Mouse (Mus musculus): ENCODE measurements at regions not wholly inside any gene's neighbourhood (a gene's known extent, or its start where the extent isn't known, plus 50 kb on each side); places are given as distances from the start of the nearest gene placed in this dataset.
A peak's percentile ranks its signal among the peaks of the same experiment; 100 is the strongest.
"Not testable (repeated sequence)": the region's sequence is repeated elsewhere in the genome, so short reads cannot be mapped to it uniquely, and the experiment has no call there.

DNA sequence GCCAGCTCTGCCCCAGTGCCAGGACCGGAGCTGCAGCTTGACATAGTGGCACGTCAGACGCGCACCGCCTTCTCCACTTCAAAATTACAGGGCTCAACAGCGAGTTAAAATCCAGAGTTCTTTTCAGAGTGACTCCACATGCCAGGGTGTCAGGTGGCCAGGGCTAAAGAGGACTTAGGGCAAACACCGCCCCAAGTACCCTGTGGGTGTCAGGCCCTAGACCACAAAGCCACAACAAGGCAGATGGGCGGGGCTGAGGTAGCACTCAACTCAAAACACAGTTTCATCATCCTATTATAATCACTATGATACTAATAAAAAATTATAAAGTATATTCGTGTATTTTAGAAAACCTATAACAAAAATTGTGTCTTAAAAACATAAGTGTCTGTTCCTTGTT lies 225.1 kb upstream of the Olfr1507 start:
- no peak overlapping the region for H3K4me3 ChIP-seq (ENCODE audit: extremely low read depth, insufficient read depth, insufficient read length)
- H3K36me3 ChIP-seq (ENCODE audit: control insufficient read depth, insufficient read depth, low read length), result no peaks in the 10 kb centered on the region
- no peak for DNase-seq (ENCODE audit: low read depth in 1 of 2, low spot score in 2 of 2)
- H3K4me1 ChIP-seq (ENCODE audit: control insufficient read depth, insufficient read depth, insufficient read length), result no peaks in the 10 kb centered on the region
- 44% methylated on average over 9 of the region's 9 CpGs for WGBS
- no peaks in the 10 kb centered on the region for H3K27me3 ChIP-seq (ENCODE audit: control insufficient read depth, insufficient read depth, low read length)
- TF ChIP-seq POLR2A (IDR thresholded peaks at IDR 0.05; ENCODE audit: low read depth, low read length) (no peak), CTCF (IDR thresholded peaks at IDR 0.05; ENCODE audit: extremely low read depth, insufficient read depth, insufficient read length, insufficient replicate concordance) (no peak)
- H3K27ac ChIP-seq (ENCODE audit: insufficient read depth, low read length), result no peak overlapping the region

DNA sequence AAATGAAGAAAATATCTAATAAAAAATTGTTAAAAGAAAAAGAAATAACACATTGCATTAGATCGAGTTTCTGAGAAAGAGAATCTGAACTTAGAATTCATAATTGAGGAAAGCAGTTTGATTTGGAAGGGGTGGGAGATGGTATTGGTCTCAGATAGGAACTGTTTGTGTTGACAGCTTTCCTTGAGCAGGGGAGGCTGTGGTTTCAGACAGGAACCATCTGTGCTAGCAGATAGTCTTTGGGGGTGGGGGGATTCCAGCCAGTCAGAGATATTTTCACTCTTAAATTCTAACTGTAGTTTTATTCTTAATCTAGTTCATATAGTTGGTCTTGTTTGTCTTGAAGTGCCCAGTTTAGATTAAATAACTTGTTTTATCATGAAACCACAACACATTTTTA lies 205.3 kb upstream of the Olfr1507 start:
- not testable (repeated sequence) for DNase-seq (ENCODE audit: low read depth in 1 of 2, low spot score in 2 of 2); H3K27ac ChIP-seq (ENCODE audit: insufficient read depth, low read length); H3K36me3 ChIP-seq (ENCODE audit: control insufficient read depth, insufficient read depth, low read length); H3K4me1 ChIP-seq (ENCODE audit: control insufficient read depth, insufficient read depth, insufficient read length); H3K4me3 ChIP-seq (ENCODE audit: extremely low read depth, insufficient read depth, insufficient read length); H3K27me3 ChIP-seq (ENCODE audit: control insufficient read depth, insufficient read depth, low read length)
- whole genome bisulfite sequencing, result 4% methylated on average over 1 of the region's 1 CpGs

DNA sequence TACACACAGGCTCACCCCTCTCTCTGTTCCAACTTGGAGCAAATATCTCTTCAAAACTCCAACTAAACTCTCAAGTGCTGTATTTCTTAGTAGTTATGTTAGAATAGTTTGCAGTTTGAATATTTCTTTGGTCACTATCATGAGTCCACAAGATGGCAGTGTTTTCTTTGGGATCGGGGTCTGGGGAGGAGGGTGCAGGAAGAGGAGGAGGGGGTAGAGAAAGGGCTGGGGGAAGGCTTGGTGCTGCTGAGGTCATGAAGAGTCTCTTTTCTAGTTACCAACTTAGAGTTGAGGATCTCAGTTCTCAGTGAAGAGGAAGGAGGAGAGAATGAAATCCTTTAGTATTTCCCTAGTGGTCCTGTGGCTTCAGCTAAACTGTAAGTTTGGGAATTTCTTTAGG lies 188.1 kb upstream of the Olfr1507 start:
- WGBS, result no CpG with 5 or more reads among the region's 1 CpGs
- H3K36me3 ChIP-seq (ENCODE audit: control insufficient read depth, insufficient read depth, low read length); H3K4me3 ChIP-seq (ENCODE audit: extremely low read depth, insufficient read depth, insufficient read length); H3K27ac ChIP-seq (ENCODE audit: insufficient read depth, low read length); DNase-seq (ENCODE audit: low read depth in 1 of 2, low spot score in 2 of 2); H3K27me3 ChIP-seq (ENCODE audit: control insufficient read depth, insufficient read depth, low read length); H3K4me1 ChIP-seq (ENCODE audit: control insufficient read depth, insufficient read depth, insufficient read length): not testable (repeated sequence)

DNA sequence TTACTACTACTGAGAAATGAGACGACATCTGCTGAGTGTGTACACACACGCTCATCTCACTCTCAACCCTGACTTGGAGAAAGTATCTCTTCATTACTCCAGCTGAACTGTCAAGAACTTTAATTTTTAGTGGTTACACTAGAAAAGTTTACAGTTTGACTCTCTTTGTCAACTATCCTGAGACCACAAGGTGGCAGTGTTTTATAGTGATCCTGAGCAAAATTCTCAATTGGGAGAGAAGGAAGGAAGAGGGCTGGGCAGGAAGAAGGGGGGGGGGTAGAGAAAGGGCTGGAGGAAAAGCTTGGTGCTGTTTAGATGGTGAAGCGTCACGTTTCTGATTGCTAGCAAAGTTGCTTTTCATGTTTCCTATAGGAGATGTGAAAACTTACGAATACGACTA lies 158.8 kb upstream of the Olfr1507 start:
- H3K27ac ChIP-seq (ENCODE audit: insufficient read depth, low read length), result no peak overlapping the region
- TF ChIP-seq POLR2A (IDR thresholded peaks at IDR 0.05; ENCODE audit: low read depth, low read length) (no peak), CTCF (IDR thresholded peaks at IDR 0.05; ENCODE audit: extremely low read depth, insufficient read depth, insufficient read length, insufficient replicate concordance) (no peak)
- H3K36me3 ChIP-seq (ENCODE audit: control insufficient read depth, insufficient read depth, low read length), result no peaks in the 10 kb centered on the region
- no peaks in the 10 kb centered on the region for H3K4me1 ChIP-seq (ENCODE audit: control insufficient read depth, insufficient read depth, insufficient read length)
- H3K4me3 ChIP-seq (ENCODE audit: extremely low read depth, insufficient read depth, insufficient read length), result no peak overlapping the region
- no peaks in the 10 kb centered on the region for H3K27me3 ChIP-seq (ENCODE audit: control insufficient read depth, insufficient read depth, low read length)
- WGBS, result 43% methylated on average over 6 of the region's 6 CpGs
- DNase-seq (ENCODE audit: low read depth in 1 of 2, low spot score in 2 of 2), result no peak

DNA sequence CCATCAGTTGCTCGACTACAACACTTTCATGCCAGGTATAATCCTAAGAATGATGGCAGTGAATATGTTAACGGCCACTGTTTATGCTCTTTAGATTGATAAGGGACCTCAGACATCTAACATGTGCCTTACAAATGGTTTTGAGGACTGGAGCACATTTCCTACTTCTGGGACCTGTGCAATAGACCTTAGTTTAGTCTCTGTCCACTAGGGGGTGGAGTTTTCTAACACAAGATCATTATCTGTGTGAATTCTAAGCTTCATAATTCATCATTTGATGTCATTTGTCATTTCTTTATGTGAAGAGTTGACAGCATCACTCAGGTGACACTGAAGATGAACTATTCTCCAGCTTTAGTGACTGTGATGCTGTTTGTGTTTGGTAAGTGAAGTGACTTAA lies 142.6 kb upstream of the Olfr1507 start:
- Histone ChIP-seq H3K27ac (ENCODE audit: insufficient read depth, low read length) (no peak overlapping the region), H3K4me1 (ENCODE audit: control insufficient read depth, insufficient read depth, insufficient read length) (no peaks in the 10 kb centered on the region), H3K4me3 (ENCODE audit: extremely low read depth, insufficient read depth, insufficient read length) (no peak overlapping the region), H3K27me3 (ENCODE audit: control insufficient read depth, insufficient read depth, low read length) (no peaks in the 10 kb centered on the region), H3K36me3 (ENCODE audit: control insufficient read depth, insufficient read depth, low read length) (no peaks in the 10 kb centered on the region)
- 68% methylated on average over 2 of the region's 2 CpGs for WGBS
- DNase-seq (ENCODE audit: low read depth in 1 of 2, low spot score in 2 of 2), result no peak
- TF ChIP-seq CTCF (IDR thresholded peaks at IDR 0.05; ENCODE audit: extremely low read depth, insufficient read depth, insufficient read length, insufficient replicate concordance) (no peak), POLR2A (IDR thresholded peaks at IDR 0.05; ENCODE audit: low read depth, low read length) (no peak)

DNA sequence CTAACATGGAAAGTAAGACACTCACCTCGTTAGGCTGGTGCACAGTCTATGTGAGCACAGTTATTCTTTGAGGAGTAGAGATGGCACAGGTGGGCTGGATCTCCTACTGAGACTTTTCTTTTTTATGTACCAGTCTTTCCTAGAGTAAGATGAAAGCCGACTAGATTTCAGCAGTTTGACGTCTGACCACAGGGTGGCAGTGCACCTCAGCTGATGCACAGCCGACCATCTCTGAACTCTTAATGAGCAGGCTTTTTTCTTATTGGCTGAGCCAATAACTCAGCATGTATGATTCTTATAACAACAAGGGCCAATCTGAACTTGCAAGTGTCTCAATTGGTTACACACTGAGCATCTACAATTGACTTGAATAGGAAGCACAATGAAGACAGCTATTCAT lies 126.6 kb upstream of the Olfr1507 start:
- TF ChIP-seq CTCF (IDR thresholded peaks at IDR 0.05; ENCODE audit: extremely low read depth, insufficient read depth, insufficient read length, insufficient replicate concordance) (peak; percentile 21; the same call in 1 of the 2 replicates), POLR2A (IDR thresholded peaks at IDR 0.05; ENCODE audit: low read depth, low read length) (no peak)
- Histone ChIP-seq H3K4me1 (ENCODE audit: control insufficient read depth, insufficient read depth, insufficient read length) (no peaks in the 10 kb centered on the region), H3K36me3 (ENCODE audit: control insufficient read depth, insufficient read depth, low read length) (no peaks in the 10 kb centered on the region), H3K4me3 (ENCODE audit: extremely low read depth, insufficient read depth, insufficient read length) (no peak overlapping the region), H3K27me3 (ENCODE audit: control insufficient read depth, insufficient read depth, low read length) (no peaks in the 10 kb centered on the region), H3K27ac (ENCODE audit: insufficient read depth, low read length) (no peak overlapping the region)
- 12% methylated on average over 4 of the region's 4 CpGs for WGBS
- DNase-seq (ENCODE audit: low read depth in 1 of 2, low spot score in 2 of 2), result peak in 1 of 2 experiments; percentile 1

DNA sequence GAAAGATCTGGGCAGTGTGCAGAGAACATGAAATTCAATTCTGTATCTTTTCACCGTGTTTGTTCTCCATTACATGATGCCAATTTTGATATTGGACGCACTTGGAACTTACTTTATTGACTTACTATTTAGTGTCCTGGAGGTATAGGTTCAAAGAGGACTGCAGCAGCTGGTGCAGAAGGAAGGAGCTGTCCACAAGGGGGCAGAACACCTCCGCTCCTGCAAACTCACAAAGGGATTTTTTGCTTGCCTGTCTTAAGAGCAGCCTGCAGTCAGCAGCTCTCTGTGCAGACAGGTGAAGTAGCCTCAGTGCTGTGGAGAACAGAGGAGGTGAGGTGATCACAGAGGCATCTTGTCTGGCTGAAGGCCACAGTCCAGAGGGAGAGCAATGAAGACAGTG lies 84.8 kb upstream of the Olfr1507 start:
- H3K4me3 ChIP-seq (ENCODE audit: extremely low read depth, insufficient read depth, insufficient read length), result no peak overlapping the region
- no peak for TF ChIP-seq POLR2A (IDR thresholded peaks at IDR 0.05; ENCODE audit: low read depth, low read length)
- no peak for TF ChIP-seq CTCF (IDR thresholded peaks at IDR 0.05; ENCODE audit: extremely low read depth, insufficient read depth, insufficient read length, insufficient replicate concordance)
- H3K27me3 ChIP-seq (ENCODE audit: control insufficient read depth, insufficient read depth, low read length), result no peaks in the 10 kb centered on the region
- H3K27ac ChIP-seq (ENCODE audit: insufficient read depth, low read length), result no peak overlapping the region
- no peaks in the 10 kb centered on the region for H3K4me1 ChIP-seq (ENCODE audit: control insufficient read depth, insufficient read depth, insufficient read length)
- H3K36me3 ChIP-seq (ENCODE audit: control insufficient read depth, insufficient read depth, low read length), result no peaks in the 10 kb centered on the region
- WGBS, result 49% methylated on average over 3 of the region's 3 CpGs
- DNase-seq (ENCODE audit: low read depth in 1 of 2, low spot score in 2 of 2), result no peak

DNA sequence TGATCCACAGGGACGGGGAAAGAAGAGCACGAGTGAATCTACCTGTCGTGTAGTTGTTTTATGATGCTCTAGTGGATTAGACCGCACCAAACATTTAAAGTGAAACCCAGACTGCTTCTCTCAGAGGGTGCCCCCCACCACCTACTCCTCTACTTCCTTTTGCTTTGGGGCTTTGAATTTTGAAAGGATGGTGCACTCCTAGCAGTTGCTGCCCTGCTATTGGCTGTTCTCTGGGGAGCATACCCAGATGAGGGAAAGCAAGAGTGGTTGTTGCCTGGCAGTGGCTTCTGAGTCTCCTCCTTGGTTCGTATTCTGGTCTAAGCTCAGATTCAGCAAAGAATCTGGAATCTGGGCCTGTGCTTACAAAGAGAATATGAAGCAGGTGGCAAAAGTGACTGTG lies 71.4 kb upstream of the Olfr1507 start:
- 21% methylated on average over 5 of the region's 5 CpGs for WGBS
- no peaks in the 10 kb centered on the region for H3K27me3 ChIP-seq (ENCODE audit: control insufficient read depth, insufficient read depth, low read length)
- no peak overlapping the region for H3K4me3 ChIP-seq (ENCODE audit: extremely low read depth, insufficient read depth, insufficient read length)
- DNase-seq (ENCODE audit: low read depth in 1 of 2, low spot score in 2 of 2), result no peak
- no peak overlapping the region for H3K27ac ChIP-seq (ENCODE audit: insufficient read depth, low read length)
- H3K36me3 ChIP-seq (ENCODE audit: control insufficient read depth, insufficient read depth, low read length), result no peaks in the 10 kb centered on the region
- H3K4me1 ChIP-seq (ENCODE audit: control insufficient read depth, insufficient read depth, insufficient read length), result no peaks in the 10 kb centered on the region
- TF ChIP-seq POLR2A (IDR thresholded peaks at IDR 0.05; ENCODE audit: low read depth, low read length), result no peak
- no peak for TF ChIP-seq CTCF (IDR thresholded peaks at IDR 0.05; ENCODE audit: extremely low read depth, insufficient read depth, insufficient read length, insufficient replicate concordance)

Data from spleen, adult 2 months (tissue).